Mouse (Mus musculus): ENCODE results near the gene Rgs14. TPM values are rescaled to one million over a fixed set of nuclear protein-coding genes. Genes with fewer than 3 reads are reported as not detected.

Gene Rgs14
- polyA plus RNA-seq, 1 experiment from 2014 or later: 1.2 TPM

- ATAC-seq: peak; percentile 89
- no peaks in the 10 kb centered on the region for H3K9me3 ChIP-seq (ENCODE audit: control insufficient read depth)
Measured at GRCm38 (mm10) chr13:55339259-55339658, 30.3 kb upstream of the Rgs14 start.

GRCm38 (mm10) chr13:55342469-55342868 lies 27.1 kb upstream of the Rgs14 start:
- no peak for ATAC-seq
- 29% methylated on average over 11 of the region's 11 CpGs for WGBS

More at GRCm38 (mm10) chr13:55339259-55339658, 30.3 kb upstream of the Rgs14 start:
- H3K4me1 ChIP-seq (replicated peaks; ENCODE audit: control insufficient read depth, insufficient read depth, low read length): no peaks in the 10 kb centered on the region
- H3K36me3 ChIP-seq (ENCODE audit: control insufficient read depth, insufficient read depth): peaks cover 8% of the 10 kb centered on the region
- no peak overlapping the region for H3K4me3 ChIP-seq (ENCODE audit: low read depth, low read length)
- no peak overlapping the region for H3K9ac ChIP-seq (ENCODE audit: low read depth, low read length)
- no peak overlapping the region for H3K4me2 ChIP-seq (replicated peaks; ENCODE audit: low read depth)
- 27% methylated on average over 2 of the region's 2 CpGs for WGBS
- no peaks in the 10 kb centered on the region for H3K27me3 ChIP-seq (replicated peaks; ENCODE audit: control insufficient read depth, insufficient read depth, low read length)
- no peak for TF ChIP-seq CTCF (IDR thresholded peaks at IDR 0.05; ENCODE audit: low read depth)
- H3K27ac ChIP-seq (ENCODE audit: low read depth, low read length): no peak overlapping the region

GRCm38 (mm10) chr13:55344286-55344685 lies 25.2 kb upstream of the Rgs14 start:
- Histone ChIP-seq H3K4me1 (replicated peaks; ENCODE audit: control insufficient read depth, insufficient read depth, low read length) (no peaks in the 10 kb centered on the region), H3K27ac (ENCODE audit: low read depth, low read length) (no peak overlapping the region), H3K9me3 (ENCODE audit: control insufficient read depth) (no peaks in the 10 kb centered on the region), H3K27me3 (replicated peaks; ENCODE audit: control insufficient read depth, insufficient read depth, low read length) (no peaks in the 10 kb centered on the region), H3K4me2 (replicated peaks; ENCODE audit: low read depth) (no peak overlapping the region), H3K4me3 (ENCODE audit: low read depth, low read length) (no peak overlapping the region), H3K36me3 (ENCODE audit: control insufficient read depth, insufficient read depth) (peaks cover 57% of the 10 kb centered on the region), H3K9ac (ENCODE audit: low read depth, low read length) (no peak overlapping the region)
- no peak for ATAC-seq
- no peak for TF ChIP-seq CTCF (IDR thresholded peaks at IDR 0.05; ENCODE audit: low read depth)
- 87% methylated on average over 7 of the region's 7 CpGs for WGBS

More at GRCm38 (mm10) chr13:55342469-55342868, 27.1 kb upstream of the Rgs14 start:
- no peaks in the 10 kb centered on the region for H3K4me1 ChIP-seq (replicated peaks; ENCODE audit: control insufficient read depth, insufficient read depth, low read length)
- no peak overlapping the region for H3K4me2 ChIP-seq (replicated peaks; ENCODE audit: low read depth)
- H3K9me3 ChIP-seq (ENCODE audit: control insufficient read depth): no peaks in the 10 kb centered on the region
- no peak overlapping the region for H3K27ac ChIP-seq (ENCODE audit: low read depth, low read length)
- H3K9ac ChIP-seq (ENCODE audit: low read depth, low read length): no peak overlapping the region
- no peak overlapping the region for H3K4me3 ChIP-seq (ENCODE audit: low read depth, low read length)
- no peaks in the 10 kb centered on the region for H3K27me3 ChIP-seq (replicated peaks; ENCODE audit: control insufficient read depth, insufficient read depth, low read length)
- H3K36me3 ChIP-seq (ENCODE audit: control insufficient read depth, insufficient read depth): peaks cover 40% of the 10 kb centered on the region
- TF ChIP-seq CTCF (IDR thresholded peaks at IDR 0.05; ENCODE audit: low read depth): no peak

- H3K27me3 ChIP-seq (replicated peaks; ENCODE audit: control insufficient read depth, insufficient read depth, low read length): no peaks in the 10 kb centered on the region
- H3K4me2 ChIP-seq (replicated peaks; ENCODE audit: low read depth): no peak overlapping the region
- H3K9ac ChIP-seq (ENCODE audit: low read depth, low read length): no peak overlapping the region
- no peak overlapping the region for H3K4me3 ChIP-seq (ENCODE audit: low read depth, low read length)
- H3K27ac ChIP-seq (ENCODE audit: low read depth, low read length): no peak overlapping the region
- no peak for ATAC-seq
- H3K36me3 ChIP-seq (ENCODE audit: control insufficient read depth, insufficient read depth): peaks cover 79% of the 10 kb centered on the region
- 80% methylated on average over 11 of the region's 11 CpGs for WGBS
- no peak for TF ChIP-seq CTCF (IDR thresholded peaks at IDR 0.05; ENCODE audit: low read depth)
- H3K4me1 ChIP-seq (replicated peaks; ENCODE audit: control insufficient read depth, insufficient read depth, low read length): no peaks in the 10 kb centered on the region
- no peaks in the 10 kb centered on the region for H3K9me3 ChIP-seq (ENCODE audit: control insufficient read depth)
Measured at GRCm38 (mm10) chr13:55346745-55347144, 22.8 kb upstream of the Rgs14 start.

- no peak overlapping the region; the same call in 1 of the 2 replicates for H3K9ac ChIP-seq (ENCODE audit: low read depth, low read length)
- no peaks in the 10 kb centered on the region for H3K27me3 ChIP-seq (replicated peaks; ENCODE audit: control insufficient read depth, insufficient read depth, low read length)
- peaks cover 28% of the 10 kb centered on the region for H3K36me3 ChIP-seq (ENCODE audit: control insufficient read depth, insufficient read depth)
- no peak overlapping the region for H3K27ac ChIP-seq (ENCODE audit: low read depth, low read length)
- H3K4me2 ChIP-seq (replicated peaks; ENCODE audit: low read depth): peak overlapping the region; percentile 74
- no peaks in the 10 kb centered on the region for H3K9me3 ChIP-seq (ENCODE audit: control insufficient read depth)
- peak overlapping the region; percentile 87 for H3K4me3 ChIP-seq (ENCODE audit: low read depth, low read length)
- no peak for ATAC-seq
- TF ChIP-seq CTCF (IDR thresholded peaks at IDR 0.05; ENCODE audit: low read depth): no peak
- no peaks in the 10 kb centered on the region; the same call in 1 of the 2 replicates for H3K4me1 ChIP-seq (replicated peaks; ENCODE audit: control insufficient read depth, insufficient read depth, low read length)
Measured at GRCm38 (mm10) chr13:55361145-55361544, 8.4 kb upstream of the Rgs14 start.

- TF ChIP-seq CTCF (IDR thresholded peaks at IDR 0.05; ENCODE audit: low read depth): no peak
- Histone ChIP-seq H3K27ac (ENCODE audit: low read depth, low read length) (peak overlapping the region; percentile 95), H3K9ac (ENCODE audit: low read depth, low read length) (peak overlapping the region; percentile 90), H3K4me1 (replicated peaks; ENCODE audit: control insufficient read depth, insufficient read depth, low read length) (no peaks in the 10 kb centered on the region; the same call in 1 of the 2 replicates), H3K4me2 (replicated peaks; ENCODE audit: low read depth) (peak overlapping the region; percentile 74), H3K9me3 (ENCODE audit: control insufficient read depth) (no peaks in the 10 kb centered on the region), H3K36me3 (ENCODE audit: control insufficient read depth, insufficient read depth) (peaks cover 20% of the 10 kb centered on the region; the same call in 1 of the 2 replicates), H3K4me3 (ENCODE audit: low read depth, low read length) (peak overlapping the region; percentile 87), H3K27me3 (replicated peaks; ENCODE audit: control insufficient read depth, insufficient read depth, low read length) (no peaks in the 10 kb centered on the region)
- under 1% methylated on average over 32 of the region's 32 CpGs for WGBS
- ATAC-seq: peak; percentile 26
Measured at GRCm38 (mm10) chr13:55361974-55362452, 7.5 kb upstream of the Rgs14 start.

Data from intestine, postnatal 0 days (tissue).